Mouse (Mus musculus) subcutaneous adipose tissue, adult 2 months (tissue): ENCODE results near the gene Ppfia4. TPM values are rescaled to one million over a fixed set of nuclear protein-coding genes. Genes with fewer than 3 reads are reported as not detected.

Experiments used
- polyA plus RNA-seq: library from polyadenylated mRNA; depleted of rRNA; stranded (reverse); fragments of >200 nt; gene quantifications from 2 replicates; pipeline ENCODE4 v1.2.3, GENCODE M21; 2012; ENCODE audit warnings: low replicate concordance; rRNA removed

Ppfia4 gene
- 5.2 and 14.4 TPM in 2 replicates for polyA plus RNA-seq

GRCm38 (mm10) chr1:134332770-134333271, at the start of gene Ppfia4:
Gene Ppfia4, minus strand, starts transcription at chr1:134332928.

DNA sequence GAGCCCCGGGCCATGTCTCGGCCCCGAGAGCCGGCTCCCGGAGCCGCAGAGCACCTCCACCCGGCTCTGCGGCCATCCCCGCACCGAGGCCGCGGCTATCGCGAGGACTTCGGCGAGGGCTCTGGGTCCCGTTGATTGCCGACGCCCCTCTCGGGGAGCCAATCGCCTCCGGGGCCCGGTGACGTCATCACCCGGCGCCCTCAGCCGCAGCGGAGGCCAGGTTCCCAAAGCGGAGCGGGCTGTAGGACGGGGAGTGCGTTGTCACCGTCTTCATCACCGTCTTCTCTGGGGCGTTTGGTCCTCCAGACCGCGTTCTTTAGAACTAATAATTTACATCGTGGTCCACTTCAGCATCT, 29.1 kb upstream of the Ppfia4 start, which contains the start of gene Tmem183a:
TSS of gene Tmem183a (minus strand) at position 123 of the 356 bp plus-strand sequence.

DNA sequence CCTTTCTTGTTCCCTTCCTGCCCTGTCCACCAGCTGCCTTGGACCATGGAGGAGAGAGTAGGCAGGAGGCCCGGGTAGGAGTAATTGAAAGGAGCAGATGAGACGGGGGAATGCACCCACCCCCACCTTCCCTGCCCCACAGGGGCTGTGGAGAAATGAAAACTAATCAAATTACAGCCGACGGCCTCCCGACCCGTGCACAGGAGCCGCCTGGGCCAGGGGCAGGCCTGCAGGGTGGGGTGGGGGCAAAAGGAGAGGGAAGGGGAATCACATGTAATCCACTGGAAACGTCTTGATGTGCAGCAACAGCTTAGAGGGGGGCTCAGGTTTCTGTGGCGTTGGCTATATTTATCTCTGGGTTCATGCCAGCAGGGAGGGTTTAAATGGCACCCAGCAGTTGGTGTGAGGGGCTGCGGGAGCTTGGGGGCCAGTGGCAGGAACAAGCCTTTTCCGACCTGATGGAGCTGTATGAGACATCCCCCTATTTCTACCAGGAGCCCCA, 43.1 kb downstream of the Ppfia4 start, which contains the start of gene Myog:
TSS of gene Myog (plus strand) at position 392 of the 502 bp plus-strand sequence.

Other genes starting within 250 kb of the Ppfia4 start
- not detected in 2 replicates for gene Chit1, start 221.7 kb downstream of the Ppfia4 start, polyA plus RNA-seq
- 0.89 and 3.3 TPM in 2 replicates for gene Chil1, start 150.8 kb downstream of the Ppfia4 start, polyA plus RNA-seq
- 0.12 and 0.37 TPM in 2 replicates for gene Mybph, start 139.5 kb downstream of the Ppfia4 start, polyA plus RNA-seq
- 36.5 and 95.7 TPM in 2 replicates for gene Adora1, start 97.5 kb downstream of the Ppfia4 start, polyA plus RNA-seq
- not detected in 2 replicates for gene Myog, start 42.9 kb downstream of the Ppfia4 start, polyA plus RNA-seq
- gene Tmem183a, start 29.1 kb upstream of the Ppfia4 start, polyA plus RNA-seq = 52.0 and 84.6 TPM in 2 replicates
- not detected in 2 replicates for gene 4933406M09Rik, start 53.0 kb upstream of the Ppfia4 start, polyA plus RNA-seq
- gene Cyb5r1, start 72.6 kb upstream of the Ppfia4 start, polyA plus RNA-seq = 58.7 and 118 TPM in 2 replicates
- gene Adipor1, start 82.5 kb upstream of the Ppfia4 start, polyA plus RNA-seq = 122 and 148 TPM in 2 replicates
- gene Klhl12, start 122.6 kb upstream of the Ppfia4 start, polyA plus RNA-seq = 6.7 and 11.5 TPM in 2 replicates
- 16.9 and 19.5 TPM in 2 replicates for gene Rabif, start 161.7 kb upstream of the Ppfia4 start, polyA plus RNA-seq
- 0.09 TPM in 1 of 2 replicates, not detected in the other for gene Mgat4e, start 216.8 kb upstream of the Ppfia4 start, polyA plus RNA-seq
- gene Kdm5b, start 227.2 kb upstream of the Ppfia4 start, polyA plus RNA-seq = 9.5 and 21.1 TPM in 2 replicates